Mouse (Mus musculus) myocyte (in vitro differentiated cells): Measurements from ENCODE around the gene Sall4.

Source experiments
- CEBPB ChIP-seq: IDR thresholded peaks from 2 replicates; pipeline ENCODE4 v1.6.1; 2011; ENCODE audit warnings: mild to moderate bottlenecking, moderate library complexity; ENCODE audit not compliant: poor library complexity, insufficient read depth, severe bottlenecking
- E2F4 ChIP-seq: IDR thresholded peaks from one replicate; pipeline ENCODE4 v1.6.1; 2011; ENCODE audit warnings: mild to moderate bottlenecking, control low read depth, moderate library complexity; ENCODE audit not compliant: insufficient read depth
- MAX ChIP-seq: IDR thresholded peaks from one replicate; pipeline ENCODE4 v1.6.1; 2011; ENCODE audit warnings: low read depth, mild to moderate bottlenecking, control low read depth
- MYOD1 ChIP-seq, 3 experiments: IDR thresholded peaks; one replicate each; pipeline ENCODE4 v1.6.1; 2011; ENCODE audit warnings: control low read depth in 2 of 3, low read depth in 2 of 3, mild to moderate bottlenecking in 2 of 3, moderate library complexity in 1 of 3; ENCODE audit not compliant: insufficient read length in 2 of 3, control insufficient read depth in 1 of 3
- MYOG ChIP-seq, 3 experiments: IDR thresholded peaks; one replicate each; pipeline ENCODE4 v1.6.1; 2011; ENCODE audit warnings: control low read depth in 2 of 3, low read depth in 2 of 3, mild to moderate bottlenecking in 2 of 3; ENCODE audit not compliant: insufficient read length in 2 of 3, control insufficient read depth in 1 of 3, insufficient read depth in 1 of 3
- POLR2A ChIP-seq: IDR thresholded peaks from one replicate; pipeline ENCODE4 v1.6.1; 2011; ENCODE audit warnings: low read depth, mild to moderate bottlenecking, control low read depth, moderate library complexity; ENCODE audit not compliant: insufficient read length
- POLR2AphosphoS2 ChIP-seq: IDR thresholded peaks from one replicate; pipeline ENCODE4 v1.6.1; 2011; ENCODE audit warnings: low read depth, control low read depth; ENCODE audit not compliant: insufficient read length
- REST ChIP-seq: IDR thresholded peaks from one replicate; pipeline ENCODE4 v1.6.1; 2011; ENCODE audit warnings: mild to moderate bottlenecking, control low read depth, moderate library complexity; ENCODE audit not compliant: insufficient read depth, insufficient read length
- TCF12 ChIP-seq: IDR thresholded peaks from one replicate; pipeline ENCODE4 v1.6.1; 2011; ENCODE audit warnings: mild to moderate bottlenecking, control low read depth; ENCODE audit not compliant: poor library complexity, insufficient read depth, severe bottlenecking
- USF1 ChIP-seq: IDR thresholded peaks from one replicate; pipeline ENCODE4 v1.6.1; 2011; ENCODE audit warnings: low read depth, mild to moderate bottlenecking, control low read depth, moderate library complexity

GRCm38 (mm10) chr2:168761141-168761540, 6.6 kb downstream of the Sall4 start:
- TF ChIP-seq USF1 (no peak), MAX (no peak), POLR2A (no peak), TCF12 (no peak), CEBPB (no peak), MYOD1 (IDR thresholded peaks at IDR 0.05; ENCODE audit: control insufficient read depth in 1 of 3, insufficient read length in 2 of 3, low read depth in 2 of 3) (no peak), POLR2AphosphoS2 (no peak), MYOG (IDR thresholded peaks at IDR 0.05; ENCODE audit: control insufficient read depth in 1 of 3, insufficient read depth in 1 of 3, insufficient read length in 2 of 3, low read depth in 2 of 3) (no peak), E2F4 (no peak), REST (no peak)
